Mouse (Mus musculus) C2C12 (cell line): ENCODE data around the gene Phospho2. TPM values are rescaled to one million over a fixed set of nuclear protein-coding genes. Genes with fewer than 3 reads are reported as not detected.
A peak's percentile ranks its signal among the peaks of the same experiment; 100 is the strongest.

ENCODE experiments used
- H3K27me3 ChIP-seq: one replicate; pipeline ENCODE4 v1.6.1; 2011; ENCODE audit not compliant: control insufficient read depth, insufficient read depth, insufficient read length
- H3K36me3 ChIP-seq: one replicate; pipeline ENCODE4 v1.6.1; 2011; ENCODE audit not compliant: control insufficient read depth, insufficient read depth
- H3K4me3 ChIP-seq: one replicate; pipeline ENCODE4 v1.5.1; 2011; ENCODE audit warnings: mild to moderate bottlenecking, control low read depth; ENCODE audit not compliant: poor library complexity, insufficient read depth, severe bottlenecking
- H3K79me2 ChIP-seq: one replicate; pipeline ENCODE4 v1.6.1; 2011; ENCODE audit not compliant: control insufficient read depth, insufficient read depth
- H3K79me3 ChIP-seq: one replicate; pipeline ENCODE4 v1.6.1; 2011; ENCODE audit warnings: low read depth, control low read depth
- H3ac ChIP-seq: one replicate; pipeline ENCODE3; 2011; ENCODE audit warnings: low read depth; ENCODE audit not compliant: control insufficient read depth, insufficient read length
- CEBPB ChIP-seq: IDR thresholded peaks from one replicate; pipeline ENCODE4 v1.6.1; 2011; ENCODE audit warnings: low read depth, mild to moderate bottlenecking, control low read depth, moderate library complexity
- CTCF ChIP-seq: IDR thresholded peaks from one replicate; pipeline ENCODE4 v1.5.1; 2011; ENCODE audit not compliant: control insufficient read depth, insufficient read depth, insufficient read length
- FOSL1 ChIP-seq: IDR thresholded peaks from one replicate; pipeline ENCODE4 v1.8.0; 2011; ENCODE audit warnings: mild to moderate bottlenecking, low read length; ENCODE audit not compliant: poor library complexity, insufficient read depth, severe bottlenecking
- MAX ChIP-seq: IDR thresholded peaks from one replicate; pipeline ENCODE4 v1.6.1; 2011; ENCODE audit warnings: mild to moderate bottlenecking, control low read depth
- MYOD1 ChIP-seq: IDR thresholded peaks from one replicate; pipeline ENCODE4 v1.6.1; 2011; ENCODE audit warnings: low read depth; ENCODE audit not compliant: control insufficient read depth, insufficient read length
- MYOG ChIP-seq: IDR thresholded peaks from one replicate; pipeline ENCODE4 v1.6.1; 2011; ENCODE audit not compliant: control insufficient read depth, insufficient read length; ENCODE audit errors: extremely low read depth
- USF1 ChIP-seq: IDR thresholded peaks from one replicate; pipeline ENCODE4 v1.6.1; 2011; ENCODE audit warnings: low read depth, mild to moderate bottlenecking, control low read depth, moderate library complexity
- long read RNA-seq, 2 experiments: library from polyadenylated mRNA; unstranded; transcript quantifications; one replicate each; pipeline ENCODE4 v2.0.0; 2019 to 2020
- polyA plus RNA-seq: library from polyadenylated mRNA; unstranded; fragments of >200 nt; fragmentation: generic; extraction: Trizol; gene quantifications from one replicate; pipeline ENCODE4 v1.2.1, GENCODE M21; 2012; ENCODE audit warnings: missing spikeins

Gene Phospho2
- 9.0 TPM for polyA plus RNA-seq
- long read RNA-seq, experiment 1, transcript Phospho2-201 (4 exons, 2,260 nt), result major isoform, 18 of 30 reads
- long read RNA-seq, experiment 1, transcript Phospho2-202 (4 exons, 2,194 nt), result minor isoform, 5 of 30 reads
- long read RNA-seq, experiment 1, partial matches to known transcripts, result 0 of 30 reads
- long read RNA-seq, experiment 1, other reads (novel, unspliced or antisense), result 4 of 30 reads
- long read RNA-seq, experiment 2, transcript Phospho2-201 (4 exons, 2,260 nt), result major isoform, 61 of 73 reads
- long read RNA-seq, experiment 2, partial matches to known transcripts, result 0 of 73 reads
- long read RNA-seq, experiment 2, other reads (novel, unspliced or antisense), result 6 of 73 reads

DNA sequence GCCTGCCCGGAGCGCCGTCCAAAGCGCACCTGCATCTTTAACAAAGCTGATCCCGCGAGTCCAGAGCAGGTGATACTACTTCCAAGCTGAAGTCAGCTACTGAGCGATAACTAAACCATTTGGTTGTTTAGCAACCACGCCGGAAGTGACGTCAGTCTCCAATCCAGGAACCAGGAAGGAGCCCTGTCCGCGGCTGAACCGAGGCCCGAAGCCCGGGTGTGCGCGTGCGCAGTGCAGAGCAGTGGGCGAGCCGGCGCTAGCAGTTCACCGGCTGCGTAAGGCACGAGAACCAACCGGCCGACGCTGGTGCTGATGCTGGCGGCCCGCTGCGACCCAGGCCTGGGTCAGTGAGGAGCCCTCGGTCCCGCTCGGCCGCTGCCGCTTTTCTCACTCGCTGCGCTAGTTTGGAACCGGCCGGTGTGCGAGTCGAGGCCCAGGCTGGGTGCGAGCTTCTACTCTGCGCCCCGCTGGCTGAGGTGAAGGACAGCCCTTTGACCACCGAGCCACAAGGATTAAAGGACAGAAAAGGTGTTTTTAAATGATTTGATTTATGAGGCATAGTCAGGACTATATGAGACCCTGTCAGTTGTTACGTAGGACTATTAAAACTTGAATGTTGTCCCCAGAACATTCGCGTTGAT lies at the start of gene Phospho2, which contains the start of gene Ccdc173:
Phospho2 (plus strand) TSS at position 195 of the 641 bp plus-strand sequence.
Ccdc173 (minus strand) TSS at position 147 of the 641 bp plus-strand sequence.
- no peaks in the 10 kb centered on the region for H3K79me3 ChIP-seq
- TF ChIP-seq CTCF, result no peak
- no peak for TF ChIP-seq USF1
- no peak for TF ChIP-seq CEBPB
- no peak for TF ChIP-seq MYOD1
- peak within 1 kb of the TSS; percentile 67 for H3K4me3 ChIP-seq

DNA sequence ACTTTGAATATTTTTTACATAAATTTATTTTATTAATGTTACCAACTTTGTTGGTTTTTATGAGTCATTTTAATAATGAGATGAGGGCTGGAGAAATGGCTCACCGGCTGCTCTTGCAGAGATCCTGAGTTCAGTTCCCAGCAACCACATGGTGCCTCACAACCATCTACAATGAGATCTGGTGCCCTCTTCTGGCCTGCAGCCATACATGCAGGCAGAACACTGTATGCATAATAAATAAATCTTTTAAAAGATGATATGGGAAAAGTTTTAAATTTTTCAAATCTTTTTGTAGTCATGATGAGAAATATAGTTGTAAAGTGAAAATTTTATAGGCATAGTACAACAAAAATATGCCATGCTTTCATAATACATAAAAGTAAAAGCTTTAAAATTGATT lies 44.3 kb upstream of the Phospho2 start:
- Histone ChIP-seq H3K4me3 (no peak overlapping the region), H3K79me2 (no peaks in the 10 kb centered on the region), H3ac (no peak overlapping the region), H3K79me3 (no peaks in the 10 kb centered on the region), H3K36me3 (peaks cover 96% of the 10 kb centered on the region), H3K27me3 (no peaks in the 10 kb centered on the region)
- TF ChIP-seq MAX, result no peak
- TF ChIP-seq USF1, result no peak
- no peak for TF ChIP-seq CEBPB
- no peak for TF ChIP-seq CTCF
- TF ChIP-seq MYOG, result no peak
- no peak for TF ChIP-seq MYOD1
- no peak for TF ChIP-seq FOSL1

More for the DNA sequence above, at the start of gene Phospho2, which contains the start of gene Ccdc173:
- H3ac ChIP-seq, result peak within 1 kb of the TSS; percentile 69
- peaks cover 5% of the 10 kb centered on the region for H3K79me2 ChIP-seq
- H3K36me3 ChIP-seq, result peaks cover 17% of the 10 kb centered on the region
- no peaks in the 10 kb centered on the region for H3K27me3 ChIP-seq

DNA sequence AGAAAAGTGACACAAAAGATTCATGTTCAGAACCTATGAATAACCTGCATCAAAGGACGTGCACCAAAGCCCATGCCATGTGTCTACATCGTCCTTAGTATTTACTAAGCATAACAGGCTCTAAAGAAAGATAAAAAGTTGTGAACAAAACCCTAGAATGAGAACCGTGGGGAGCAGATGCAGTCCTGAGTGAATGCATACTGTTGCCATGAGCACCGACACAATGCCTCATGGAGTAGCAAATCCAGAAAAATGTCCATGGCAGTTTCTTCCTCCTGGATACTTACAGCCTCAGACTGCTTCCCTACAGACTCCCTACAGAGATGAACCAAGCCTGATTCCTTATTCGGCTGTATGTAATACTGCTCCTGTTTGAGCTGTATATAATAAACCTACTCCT lies 28.4 kb upstream of the Phospho2 start:
- no peak overlapping the region for H3K4me3 ChIP-seq
- TF ChIP-seq CEBPB, result no peak
- TF ChIP-seq USF1, result no peak
- no peak for TF ChIP-seq FOSL1
- TF ChIP-seq CTCF, result no peak
- TF ChIP-seq MAX, result no peak
- TF ChIP-seq MYOD1, result no peak
- H3K27me3 ChIP-seq, result no peaks in the 10 kb centered on the region
- no peaks in the 10 kb centered on the region for H3K79me2 ChIP-seq
- no peaks in the 10 kb centered on the region for H3K79me3 ChIP-seq
- H3K36me3 ChIP-seq, result no peaks in the 10 kb centered on the region
- no peak overlapping the region for H3ac ChIP-seq

- no peaks in the 10 kb centered on the region for H3K79me2 ChIP-seq
- no peaks in the 10 kb centered on the region for H3K27me3 ChIP-seq
- TF ChIP-seq MYOD1 (no peak), USF1 (no peak), FOSL1 (no peak), MAX (no peak), CEBPB (no peak), MYOG (no peak), CTCF (no peak)
- H3ac ChIP-seq, result no peak overlapping the region
- H3K4me3 ChIP-seq, result no peak overlapping the region
- H3K79me3 ChIP-seq, result no peaks in the 10 kb centered on the region
- H3K36me3 ChIP-seq, result no peaks in the 10 kb centered on the region
These were observed 26.1 kb upstream of the Phospho2 start for GRCm38 (mm10) chr2:69763340-69763739.

GRCm38 (mm10) chr2:69764716-69765115 lies 24.7 kb upstream of the Phospho2 start:
- Histone ChIP-seq H3K79me3 (no peaks in the 10 kb centered on the region), H3K79me2 (no peaks in the 10 kb centered on the region), H3K4me3 (no peak overlapping the region), H3K27me3 (no peaks in the 10 kb centered on the region), H3K36me3 (no peaks in the 10 kb centered on the region), H3ac (no peak overlapping the region)
- TF ChIP-seq MYOG (no peak), CTCF (no peak)

GRCm38 (mm10) chr2:69773331-69773730 lies 16.1 kb upstream of the Phospho2 start:
- H3K36me3 ChIP-seq, result no peaks in the 10 kb centered on the region
- H3ac ChIP-seq, result no peak overlapping the region
- no peak for TF ChIP-seq MYOD1
- no peaks in the 10 kb centered on the region for H3K79me2 ChIP-seq
- no peaks in the 10 kb centered on the region for H3K79me3 ChIP-seq
- H3K27me3 ChIP-seq, result no peaks in the 10 kb centered on the region
- H3K4me3 ChIP-seq, result no peak overlapping the region
